Mouse (Mus musculus) CH12.LX (cell line): ENCODE measurements around the gene Itpka. TPM values are rescaled to one million over a fixed set of nuclear protein-coding genes. Genes with fewer than 3 reads are reported as not detected.
A peak's percentile ranks its signal among the peaks of the same experiment; 100 is the strongest.

Source experiments
- DNase-seq: peaks from one replicate; pipeline ENCODE4 v3.0.0-alpha.2; 2013; ENCODE audit errors: extremely low read depth
- H3K27ac ChIP-seq: 2 replicates; pipeline ENCODE4 v1.5.1; 2012; ENCODE audit warnings: low read depth, mild to moderate bottlenecking, control low read depth, moderate library complexity; ENCODE audit not compliant: insufficient read depth
- H3K27me3 ChIP-seq: replicated peaks from 2 replicates; pipeline ENCODE3; 2012; ENCODE audit warnings: inconsistent platforms
- H3K36me3 ChIP-seq, 2 experiments: replicated peaks in 1 of 2; 2 replicates each; pipeline versions ENCODE3 to v1.6.1; 2012; ENCODE audit warnings: inconsistent platforms in 1 of 2, low read length in 1 of 2, mild to moderate bottlenecking in 1 of 2, mixed read lengths in 1 of 2, moderate library complexity in 1 of 2; ENCODE audit not compliant: control insufficient read depth in 1 of 2, insufficient read depth in 1 of 2
- H3K4me1 ChIP-seq, 2 experiments: 2 replicates each; pipeline ENCODE4 v1.6.1; 2012; ENCODE audit warnings: inconsistent platforms in 1 of 2, moderate library complexity in 1 of 2; ENCODE audit not compliant: insufficient read depth in 2 of 2, control insufficient read depth in 1 of 2
- H3K4me2 ChIP-seq: 2 replicates; pipeline ENCODE4 v1.6.1; 2012; ENCODE audit warnings: low read depth, mild to moderate bottlenecking, control low read depth; ENCODE audit not compliant: poor library complexity, insufficient read depth, severe bottlenecking
- H3K4me3 ChIP-seq, 3 experiments: fragments of 150-350 bp in 1 of 3; sonication (generic) in 1 of 3; replicated peaks in 1 of 3; 2 replicates each; pipeline versions ENCODE3 to v1.5.1; 2011 to 2012; ENCODE audit warnings: low read depth in 2 of 3, low read length in 2 of 3, mild to moderate bottlenecking in 2 of 3, moderate library complexity in 2 of 3, control low read depth in 1 of 3, improper control_type of control experiment in 1 of 3, inconsistent platforms in 1 of 3, mixed read lengths in 1 of 3; ENCODE audit not compliant: poor library complexity in 1 of 3
- H3K79me2 ChIP-seq: replicated peaks from 2 replicates; pipeline ENCODE4 v1.6.1; 2012; ENCODE audit warnings: mild to moderate bottlenecking, moderate library complexity; ENCODE audit not compliant: control insufficient read depth, poor library complexity, insufficient read depth, severe bottlenecking; ENCODE audit errors: extremely low read depth
- H3K9ac ChIP-seq: 2 replicates; pipeline ENCODE4 v1.6.1; 2012; ENCODE audit warnings: low read depth, mild to moderate bottlenecking, control low read depth, moderate library complexity; ENCODE audit not compliant: insufficient read depth
- H3K9me3 ChIP-seq: replicated peaks from 2 replicates; pipeline ENCODE3; 2012; ENCODE audit warnings: low read length, inconsistent platforms, mixed read lengths
- POLR2A ChIP-seq: IDR thresholded peaks from 2 replicates; pipeline ENCODE4 v1.6.1; 2011; ENCODE audit warnings: low read depth, mild to moderate bottlenecking, improper control_type of control experiment, low read length
- SIN3A ChIP-seq: IDR thresholded peaks from 2 replicates; pipeline ENCODE4 v1.6.1; 2012; ENCODE audit warnings: low read length, improper control_type of control experiment, inconsistent platforms
- SMC3 ChIP-seq: IDR thresholded peaks from 2 replicates; pipeline ENCODE4 v1.6.1; 2011; ENCODE audit warnings: low read depth, low read length, improper control_type of control experiment
- TCF12 ChIP-seq: IDR thresholded peaks from 2 replicates; pipeline ENCODE4 v1.6.1; 2014; ENCODE audit warnings: low read depth, mild to moderate bottlenecking, inconsistent platforms, low read length, improper control_type of control experiment
- UBTF ChIP-seq: IDR thresholded peaks from 2 replicates; pipeline ENCODE4 v1.6.1; 2012; ENCODE audit warnings: low read depth, mild to moderate bottlenecking, inconsistent platforms, low read length, improper control_type of control experiment, moderate library complexity
- USF1 ChIP-seq: IDR thresholded peaks from 2 replicates; pipeline ENCODE4 v1.6.1; 2014; ENCODE audit warnings: low read depth, mild to moderate bottlenecking, inconsistent platforms, low read length, improper control_type of control experiment
- dilution Hi-C: fragments of 300-500 bp; cut with MboI; formaldehyde crosslinking; loops from 2 replicates; pipeline ENCODE4 v1.14.3; 2020; ENCODE audit warnings: low sequenced_read_pairs; ENCODE audit not compliant: extremely low pct_unique_long_range_greater_than_20kb, extremely low pct_ligation_motif_present
- in situ Hi-C: fragments of 300-500 bp; cut with MboI; formaldehyde crosslinking; loops from 3 replicates; pipeline ENCODE4 v1.14.3; 2019; ENCODE audit warnings: low sequenced_read_pairs, low pct_ligation_motif_present, low pct_unique_long_range_greater_than_20kb, mixed read lengths
- polyA plus RNA-seq: library from polyadenylated mRNA; unstranded; fragments of >175 nt; gene quantifications from 2 replicates; pipeline ENCODE4 v1.2.1, GENCODE M21; 2012; ENCODE audit warnings: low read depth; ENCODE audit not compliant: insufficient read length
- total RNA-seq, 2 experiments: library from RNA; depleted of rRNA; stranded (reverse); fragments of 300-350 nt in 1 of 2; fragments of >200 nt in 1 of 2; gene quantifications; 2 replicates each; pipeline ENCODE4 v1.2.3; 2012 to 2014

Gene Itpka
- total and polyA plus RNA-seq, 3 experiments, result 0.34 to 0.54 (median 0.39) TPM

DNA sequence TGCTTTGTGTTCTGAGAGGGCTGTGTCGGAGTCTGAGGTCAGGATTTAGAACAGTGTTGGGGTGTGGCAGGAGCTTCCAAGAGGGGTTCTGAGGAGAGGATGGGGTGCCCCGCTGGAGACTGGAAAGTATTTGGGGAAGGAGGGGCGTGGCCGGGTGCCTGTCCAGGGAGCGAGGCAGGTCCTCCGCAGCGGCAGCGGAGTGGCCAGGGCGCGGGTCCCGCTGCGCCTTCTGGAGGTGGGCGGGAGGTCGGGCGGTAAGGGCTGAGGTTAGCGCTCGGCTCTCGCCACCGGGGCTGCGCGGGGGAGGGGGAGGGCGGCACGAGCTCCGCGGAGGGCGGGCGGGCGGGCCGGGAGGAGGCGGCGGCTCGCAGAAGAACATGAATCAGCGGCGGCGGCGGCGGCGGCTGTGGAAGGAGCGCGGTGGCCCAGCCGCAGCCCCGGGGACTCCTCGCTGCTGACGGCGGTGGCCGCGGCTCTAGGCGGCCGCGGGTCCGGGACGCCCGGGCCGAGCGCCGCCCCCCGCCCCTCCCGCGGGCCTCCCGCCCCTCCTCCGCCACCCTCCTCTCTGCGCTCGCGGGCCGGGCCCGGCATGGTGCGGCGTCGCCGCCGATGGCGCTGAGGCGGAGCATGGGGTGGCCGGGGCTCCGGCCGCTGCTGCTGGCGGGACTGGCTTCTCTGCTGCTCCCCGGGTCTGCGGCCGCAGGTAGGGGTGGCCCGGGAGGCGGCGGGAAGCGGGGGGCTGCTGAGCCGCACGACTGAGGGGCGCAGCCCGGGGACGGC lies 57.2 kb downstream of the Itpka start:
- H3K27me3 ChIP-seq, result peaks cover 28% of the 10 kb centered on the region
- in situ Hi-C loops, result loop anchor here (5.0 kb wide), 2 partner anchors 33 to 88 kb away; no protein-coding TSS in a partner anchor

DNA sequence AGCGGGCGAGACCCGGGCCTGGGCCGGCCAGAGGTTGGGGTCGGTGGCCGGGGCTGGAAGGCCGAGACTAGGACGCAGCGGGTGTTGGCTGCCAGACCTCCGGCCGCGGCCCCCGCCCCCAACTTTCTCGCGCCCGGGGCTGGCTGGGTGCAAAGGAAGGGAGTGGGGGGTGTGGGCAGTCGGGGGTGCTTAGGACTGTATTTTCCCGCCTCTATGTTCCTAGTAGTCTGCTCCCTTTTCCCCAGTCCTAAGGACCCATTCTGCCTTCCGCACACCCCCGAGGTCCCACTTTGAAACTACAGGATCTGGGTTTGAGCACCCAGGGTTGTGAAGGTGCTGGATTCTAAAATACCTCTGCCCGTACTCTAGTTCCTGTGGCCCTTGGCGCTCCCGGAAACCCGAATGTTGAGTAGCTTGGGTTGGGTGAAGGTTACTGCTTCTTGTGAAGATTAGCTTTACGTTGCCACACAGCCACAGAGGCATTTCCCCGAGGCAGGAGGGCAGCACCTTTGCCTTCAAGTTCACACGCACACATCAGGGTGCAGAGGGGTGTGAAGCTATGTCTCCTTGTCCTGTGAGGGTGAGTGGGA lies 57.9 kb downstream of the Itpka start:
- Histone ChIP-seq H3K9ac (peak overlapping the region; percentile 92), H3K4me2 (peak overlapping the region; percentile 76), H3K36me3 (peaks cover 2 to 26% of the 10 kb centered on the region in 2 experiments), H3K9me3 (no peaks in the 10 kb centered on the region), H3K27ac (no peak overlapping the region; the same call in 1 of the 2 replicates), H3K4me1 (peaks cover 27 to 56% of the 10 kb centered on the region in 2 experiments), H3K27me3 (peaks cover 24% of the 10 kb centered on the region), H3K4me3 (peak overlapping the region; percentile 76 to 80 (median 80)), H3K79me2 (no peaks in the 10 kb centered on the region)
- dilution Hi-C loops (no loop called here), in situ Hi-C loops (loop anchor here (5.0 kb wide), 2 partner anchors 32 to 87 kb away; no protein-coding TSS in a partner anchor)
- TF ChIP-seq SIN3A (peak; percentile 26; the same call in 1 of the 2 replicates), UBTF (peak; percentile 57; the same call in 1 of the 2 replicates), TCF12 (no peak), USF1 (no peak)
- DNase-seq, result peak; percentile 38

More for the DNA sequence above, 57.2 kb downstream of the Itpka start:
- Histone ChIP-seq H3K4me3 (peak overlapping the region; percentile 76 to 80 (median 80)), H3K4me1 (peaks cover 27 to 51% of the 10 kb centered on the region in 2 experiments), H3K9me3 (no peaks in the 10 kb centered on the region), H3K27ac (no peak overlapping the region; the same call in 1 of the 2 replicates), H3K9ac (peak overlapping the region; percentile 92), H3K4me2 (peak overlapping the region; percentile 76), H3K36me3 (peaks cover 2 to 19% of the 10 kb centered on the region in 2 experiments), H3K79me2 (no peaks in the 10 kb centered on the region)
- no peak for TF ChIP-seq SMC3
- TF ChIP-seq POLR2A, result peak; percentile 26; the same call in 1 of the 2 replicates
- dilution Hi-C loops, result no loop called here
- no peak for DNase-seq

Other genes with a start within 250 kb of the Itpka start
- 0.08 and 0.25 TPM in 2 replicates for gene Exd1, start 194.7 kb upstream of the Itpka start, total RNA-seq (2012; rRNA removed)
- 0.14 and 0.17 TPM in 2 replicates for gene Exd1, start 194.7 kb upstream of the Itpka start, total RNA-seq (2014; rRNA removed)
- 0.14 and 0.39 TPM in 2 replicates for gene Exd1, start 194.7 kb upstream of the Itpka start, polyA plus RNA-seq
- gene Chp1, start 194.6 kb upstream of the Itpka start, total RNA-seq (2012; rRNA removed), result 28.7 and 29.9 TPM in 2 replicates
- 55.9 and 62.1 TPM in 2 replicates for gene Chp1, start 194.6 kb upstream of the Itpka start, total RNA-seq (2014; rRNA removed)
- 41.5 and 47.9 TPM in 2 replicates for gene Chp1, start 194.6 kb upstream of the Itpka start, polyA plus RNA-seq
- gene Nusap1, start 124.0 kb upstream of the Itpka start, total RNA-seq (2012; rRNA removed), result 25.0 and 29.0 TPM in 2 replicates
- gene Nusap1, start 124.0 kb upstream of the Itpka start, total RNA-seq (2014; rRNA removed), result 92.7 and 107 TPM in 2 replicates
- 39.9 and 41.1 TPM in 2 replicates for gene Nusap1, start 124.0 kb upstream of the Itpka start, polyA plus RNA-seq
- gene Oip5, start 123.9 kb upstream of the Itpka start, total RNA-seq (2012; rRNA removed), result 22.0 and 24.5 TPM in 2 replicates
- 49.6 and 53.6 TPM in 2 replicates for gene Oip5, start 123.9 kb upstream of the Itpka start, total RNA-seq (2014; rRNA removed)
- gene Oip5, start 123.9 kb upstream of the Itpka start, polyA plus RNA-seq, result 22.3 and 30.1 TPM in 2 replicates
- 25.1 and 33.2 TPM in 2 replicates for gene Ndufaf1, start 79.5 kb upstream of the Itpka start, total RNA-seq (2012; rRNA removed)
- gene Ndufaf1, start 79.5 kb upstream of the Itpka start, total RNA-seq (2014; rRNA removed), result 53.6 and 64.5 TPM in 2 replicates
- 35.6 and 38.7 TPM in 2 replicates for gene Ndufaf1, start 79.5 kb upstream of the Itpka start, polyA plus RNA-seq
- 9.7 and 12.5 TPM in 2 replicates for gene Rtf1, start 67.3 kb upstream of the Itpka start, total RNA-seq (2012; rRNA removed)
- 10.7 and 11.3 TPM in 2 replicates for gene Rtf1, start 67.3 kb upstream of the Itpka start, total RNA-seq (2014; rRNA removed)
- gene Rtf1, start 67.3 kb upstream of the Itpka start, polyA plus RNA-seq, result 46.0 and 50.3 TPM in 2 replicates
- 1.3 and 2.3 TPM in 2 replicates for gene Ltk, start 18.1 kb downstream of the Itpka start, total RNA-seq (2012; rRNA removed)
- gene Ltk, start 18.1 kb downstream of the Itpka start, total RNA-seq (2014; rRNA removed), result not detected in 2 replicates
- 0.10 TPM in 1 of 2 replicates, not detected in the other for gene Ltk, start 18.1 kb downstream of the Itpka start, polyA plus RNA-seq
- gene Rpap1, start 45.2 kb downstream of the Itpka start, total RNA-seq (2012; rRNA removed), result 28.9 and 31.8 TPM in 2 replicates
- gene Rpap1, start 45.2 kb downstream of the Itpka start, total RNA-seq (2014; rRNA removed), result 8.5 and 9.0 TPM in 2 replicates
- gene Rpap1, start 45.2 kb downstream of the Itpka start, polyA plus RNA-seq, result 28.7 and 34.7 TPM in 2 replicates
- 31.8 and 39.7 TPM in 2 replicates for gene Tyro3, start 55.4 kb downstream of the Itpka start, total RNA-seq (2012; rRNA removed)
- 19.1 and 20.3 TPM in 2 replicates for gene Tyro3, start 55.4 kb downstream of the Itpka start, total RNA-seq (2014; rRNA removed)
- gene Tyro3, start 55.4 kb downstream of the Itpka start, polyA plus RNA-seq, result 23.7 and 24.7 TPM in 2 replicates
- 30.1 and 34.0 TPM in 2 replicates for gene Mga, start 154.9 kb downstream of the Itpka start, total RNA-seq (2012; rRNA removed)
- gene Mga, start 154.9 kb downstream of the Itpka start, total RNA-seq (2014; rRNA removed), result 21.8 and 23.9 TPM in 2 replicates
- gene Mga, start 154.9 kb downstream of the Itpka start, polyA plus RNA-seq, result 25.8 and 37.5 TPM in 2 replicates
- gene Mapkbp1, start 230.4 kb downstream of the Itpka start, total RNA-seq (2012; rRNA removed), result 4.3 and 4.4 TPM in 2 replicates
- 1.8 and 1.9 TPM in 2 replicates for gene Mapkbp1, start 230.4 kb downstream of the Itpka start, total RNA-seq (2014; rRNA removed)
- gene Mapkbp1, start 230.4 kb downstream of the Itpka start, polyA plus RNA-seq, result 4.5 and 7.0 TPM in 2 replicates